Mouse (Mus musculus): ENCODE measurements around the gene Zc3h7b. TPM values are rescaled to one million over a fixed set of nuclear protein-coding genes. Genes with fewer than 3 reads are reported as not detected.

Gene Zc3h7b
- polyA plus RNA-seq, 1 experiment from 2014 or later, result 46.1 TPM

DNA sequence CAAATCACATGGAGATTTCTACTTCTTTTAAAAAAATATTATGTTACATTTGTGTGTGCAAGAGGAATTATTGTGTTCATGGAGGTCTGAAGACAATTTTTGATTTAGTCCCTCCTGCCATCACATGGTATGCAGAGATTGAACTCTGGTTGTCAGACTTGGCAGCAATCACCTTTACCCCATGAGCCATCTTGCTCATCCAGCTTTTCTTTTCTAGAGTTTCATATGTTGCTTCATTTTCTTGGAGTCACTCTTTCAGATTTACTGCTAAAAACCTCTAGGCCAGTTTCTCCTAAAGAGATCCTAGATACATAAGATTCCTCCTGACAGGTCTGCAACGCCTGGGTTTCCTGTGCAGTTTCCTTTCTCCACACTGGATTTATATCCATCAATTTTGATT, 64.7 kb downstream of the Zc3h7b start:
- WGBS, result 31% methylated on average over 1 of the region's 1 CpGs
- peak overlapping the region; percentile 56 for H3K9ac ChIP-seq
- DNase-seq (no peak), ATAC-seq (ENCODE audit: insufficient read depth) (no peak)
- H3K36me3 ChIP-seq (ENCODE audit: insufficient read depth), result no peaks in the 10 kb centered on the region
- peak overlapping the region; percentile 87 for H3K4me2 ChIP-seq
- peaks cover 17% of the 10 kb centered on the region for H3K4me1 ChIP-seq (ENCODE audit: insufficient read depth)
- H3K9me3 ChIP-seq (ENCODE audit: low read depth, low read length), result no peaks in the 10 kb centered on the region
- H3K4me3 ChIP-seq (ENCODE audit: low read depth, low read length), result peak overlapping the region; percentile 69
- TF ChIP-seq CTCF (IDR thresholded peaks at IDR 0.05; ENCODE audit: low read depth), result no peak
- H3K27me3 ChIP-seq (ENCODE audit: insufficient read depth, low read length), result no peaks in the 10 kb centered on the region
- peak overlapping the region; percentile 95 for H3K27ac ChIP-seq (ENCODE audit: low read depth)

DNA sequence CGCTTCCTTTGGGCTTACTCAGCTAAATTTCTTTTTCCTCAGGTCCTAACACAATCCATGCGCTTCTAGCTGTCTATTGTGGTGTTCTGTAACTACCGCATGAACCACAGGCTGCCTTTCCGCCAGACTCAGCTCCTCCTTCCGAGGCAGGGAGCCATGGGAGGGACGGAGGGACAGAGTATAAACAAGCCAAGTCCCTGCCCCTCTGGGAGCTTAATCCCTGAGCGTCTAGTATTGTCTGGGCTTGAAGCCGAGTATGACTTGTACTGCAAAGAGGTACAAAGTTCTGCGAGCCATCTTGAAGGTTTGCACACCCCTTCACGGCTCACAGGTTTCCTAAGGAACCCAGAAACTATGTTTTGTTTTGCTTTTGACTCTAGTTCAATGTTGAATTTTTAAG, 65.3 kb downstream of the Zc3h7b start:
- Histone ChIP-seq H3K4me3 (ENCODE audit: low read depth, low read length) (peak overlapping the region; percentile 69), H3K27me3 (ENCODE audit: insufficient read depth, low read length) (no peaks in the 10 kb centered on the region), H3K27ac (ENCODE audit: low read depth) (peak overlapping the region; percentile 95), H3K4me1 (ENCODE audit: insufficient read depth) (peaks cover 17% of the 10 kb centered on the region), H3K36me3 (ENCODE audit: insufficient read depth) (peaks cover 4% of the 10 kb centered on the region; the same call in 1 of the 2 replicates), H3K9me3 (ENCODE audit: low read depth, low read length) (no peaks in the 10 kb centered on the region), H3K9ac (peak overlapping the region; percentile 56), H3K4me2 (peak overlapping the region; percentile 87)
- peak; percentile 47 for ATAC-seq (ENCODE audit: insufficient read depth)
- peak; percentile 91 for DNase-seq
- WGBS, result 1% methylated on average over 10 of the region's 10 CpGs
- no peak for TF ChIP-seq CTCF (IDR thresholded peaks at IDR 0.05; ENCODE audit: low read depth)

DNA sequence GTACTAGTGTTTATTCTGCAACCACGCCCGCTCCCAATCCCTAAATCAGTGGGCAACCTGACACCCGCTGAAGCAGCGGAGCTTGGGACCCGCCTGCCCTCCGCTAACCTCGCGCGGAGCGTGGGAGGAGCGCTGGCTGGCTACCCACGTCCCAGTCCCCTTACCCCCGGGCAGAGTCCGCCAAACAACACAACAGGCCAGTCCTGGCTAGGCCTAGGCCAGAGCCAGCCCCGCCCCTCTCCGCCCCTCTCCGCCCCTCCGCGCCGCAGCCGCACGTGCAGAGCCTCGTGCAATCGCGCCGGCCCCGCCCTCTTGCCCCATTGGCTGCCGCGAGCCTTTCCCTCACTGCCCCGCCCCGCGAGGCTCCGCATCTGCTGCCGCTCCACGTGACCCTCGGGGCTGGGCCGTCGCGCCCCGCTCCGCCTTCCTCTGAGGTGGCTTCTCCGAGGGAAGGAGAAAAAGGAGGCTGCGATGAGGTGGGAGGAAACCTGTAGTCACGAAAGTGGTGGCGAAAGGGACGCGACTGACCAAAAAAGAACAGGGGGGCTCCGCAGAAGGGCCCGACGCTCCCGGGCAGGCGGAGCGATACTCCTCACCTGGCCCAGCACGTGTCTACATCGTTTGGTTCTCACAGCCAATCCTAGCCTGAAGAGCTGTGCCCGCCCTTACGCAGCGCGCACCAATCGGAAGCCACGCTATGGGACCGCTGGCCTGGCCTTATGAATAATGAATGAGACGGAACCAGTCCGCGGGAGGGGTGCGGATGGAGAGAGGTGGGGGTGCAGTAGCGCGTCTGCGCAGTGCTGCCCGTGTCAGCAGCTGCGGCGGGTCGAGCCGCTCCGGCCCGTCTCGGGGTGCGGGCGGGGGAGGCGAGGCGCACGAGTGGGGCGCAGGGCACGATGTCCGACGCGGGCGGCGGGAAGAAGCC, 66.1 kb downstream of the Zc3h7b start:
- Histone ChIP-seq H3K9me3 (ENCODE audit: low read depth, low read length) (no peaks in the 10 kb centered on the region), H3K36me3 (ENCODE audit: insufficient read depth) (peaks cover 12% of the 10 kb centered on the region), H3K4me3 (ENCODE audit: low read depth, low read length) (peak overlapping the region; percentile 69), H3K9ac (peak overlapping the region; percentile 66), H3K4me1 (ENCODE audit: insufficient read depth) (peaks cover 14% of the 10 kb centered on the region), H3K4me2 (peak overlapping the region; percentile 87), H3K27ac (ENCODE audit: low read depth) (peak overlapping the region; percentile 95), H3K27me3 (ENCODE audit: insufficient read depth, low read length) (no peaks in the 10 kb centered on the region)
- whole genome bisulfite sequencing, result under 1% methylated on average over 82 of the region's 89 CpGs
- TF ChIP-seq CTCF (IDR thresholded peaks at IDR 0.05; ENCODE audit: low read depth), result no peak
- ATAC-seq (ENCODE audit: insufficient read depth), result peak; percentile 98
- peak; percentile 99 for DNase-seq

DNA sequence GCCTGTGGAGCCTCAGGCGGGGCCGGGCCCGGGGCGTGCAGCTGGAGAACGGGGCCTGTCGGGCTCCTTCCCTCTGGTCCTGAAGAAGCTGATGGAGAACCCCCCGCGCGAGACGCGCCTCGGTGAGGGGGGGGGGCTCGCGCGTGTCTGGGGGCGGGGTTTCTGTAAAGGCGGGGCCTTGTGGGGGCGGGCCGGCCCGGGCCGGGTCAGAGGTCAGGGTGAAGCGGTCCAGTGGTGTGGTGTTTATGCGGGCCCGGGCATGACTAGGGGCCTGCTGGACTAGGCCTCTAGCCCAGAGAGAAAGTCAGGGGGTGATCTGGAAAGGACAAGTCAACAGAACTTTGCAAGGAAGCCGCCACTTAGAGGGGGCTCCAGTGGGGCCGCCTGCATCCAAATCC, 66.7 kb downstream of the Zc3h7b start:
- peak; percentile 5; the same call in 1 of the 2 replicates for ATAC-seq (ENCODE audit: insufficient read depth)
- DNase-seq, result peak; percentile 65

DNA sequence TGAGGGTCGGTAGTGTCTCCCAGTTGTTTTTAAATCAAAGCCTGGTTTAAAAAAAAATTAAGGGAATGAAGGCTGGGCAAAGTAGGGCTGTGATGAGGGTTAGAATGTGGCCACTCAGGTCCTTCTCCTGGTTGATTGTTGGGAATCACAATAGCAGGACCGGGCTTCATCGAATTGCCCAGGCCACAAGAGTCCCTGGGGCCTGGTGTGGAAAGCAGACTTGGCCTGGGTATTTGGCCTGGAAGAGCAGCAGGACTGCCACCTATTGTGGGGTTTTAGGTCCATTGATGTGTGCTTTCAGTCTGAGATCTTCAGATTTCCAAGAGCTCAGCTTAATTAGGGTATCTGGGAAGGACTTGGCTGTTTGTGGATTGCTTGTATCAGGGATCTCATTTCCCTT, 67.4 kb downstream of the Zc3h7b start:
- Histone ChIP-seq H3K9ac (peak overlapping the region; percentile 66), H3K4me2 (peak overlapping the region; percentile 87), H3K4me3 (ENCODE audit: low read depth, low read length) (peak overlapping the region; percentile 69), H3K27me3 (ENCODE audit: insufficient read depth, low read length) (no peaks in the 10 kb centered on the region), H3K27ac (ENCODE audit: low read depth) (no peak overlapping the region), H3K4me1 (ENCODE audit: insufficient read depth) (peaks cover 9% of the 10 kb centered on the region), H3K9me3 (ENCODE audit: low read depth, low read length) (no peaks in the 10 kb centered on the region), H3K36me3 (ENCODE audit: insufficient read depth) (peaks cover 26% of the 10 kb centered on the region)
- 37% methylated on average over 3 of the region's 3 CpGs for WGBS
- no peak for TF ChIP-seq CTCF (IDR thresholded peaks at IDR 0.05; ENCODE audit: low read depth)
- ATAC-seq (ENCODE audit: insufficient read depth), result no peak
- no peak for DNase-seq

More for the DNA sequence above, 66.7 kb downstream of the Zc3h7b start:
- Histone ChIP-seq H3K4me2 (peak overlapping the region; percentile 87), H3K9me3 (ENCODE audit: low read depth, low read length) (no peaks in the 10 kb centered on the region), H3K27ac (ENCODE audit: low read depth) (peak overlapping the region; percentile 71; the same call in 1 of the 2 replicates), H3K27me3 (ENCODE audit: insufficient read depth, low read length) (no peaks in the 10 kb centered on the region), H3K9ac (peak overlapping the region; percentile 66), H3K36me3 (ENCODE audit: insufficient read depth) (peaks cover 19% of the 10 kb centered on the region), H3K4me3 (ENCODE audit: low read depth, low read length) (peak overlapping the region; percentile 69), H3K4me1 (ENCODE audit: insufficient read depth) (peaks cover 10% of the 10 kb centered on the region)
- no peak for TF ChIP-seq CTCF (IDR thresholded peaks at IDR 0.05; ENCODE audit: low read depth)
- WGBS, result 4% methylated on average over 16 of the region's 26 CpGs

DNA sequence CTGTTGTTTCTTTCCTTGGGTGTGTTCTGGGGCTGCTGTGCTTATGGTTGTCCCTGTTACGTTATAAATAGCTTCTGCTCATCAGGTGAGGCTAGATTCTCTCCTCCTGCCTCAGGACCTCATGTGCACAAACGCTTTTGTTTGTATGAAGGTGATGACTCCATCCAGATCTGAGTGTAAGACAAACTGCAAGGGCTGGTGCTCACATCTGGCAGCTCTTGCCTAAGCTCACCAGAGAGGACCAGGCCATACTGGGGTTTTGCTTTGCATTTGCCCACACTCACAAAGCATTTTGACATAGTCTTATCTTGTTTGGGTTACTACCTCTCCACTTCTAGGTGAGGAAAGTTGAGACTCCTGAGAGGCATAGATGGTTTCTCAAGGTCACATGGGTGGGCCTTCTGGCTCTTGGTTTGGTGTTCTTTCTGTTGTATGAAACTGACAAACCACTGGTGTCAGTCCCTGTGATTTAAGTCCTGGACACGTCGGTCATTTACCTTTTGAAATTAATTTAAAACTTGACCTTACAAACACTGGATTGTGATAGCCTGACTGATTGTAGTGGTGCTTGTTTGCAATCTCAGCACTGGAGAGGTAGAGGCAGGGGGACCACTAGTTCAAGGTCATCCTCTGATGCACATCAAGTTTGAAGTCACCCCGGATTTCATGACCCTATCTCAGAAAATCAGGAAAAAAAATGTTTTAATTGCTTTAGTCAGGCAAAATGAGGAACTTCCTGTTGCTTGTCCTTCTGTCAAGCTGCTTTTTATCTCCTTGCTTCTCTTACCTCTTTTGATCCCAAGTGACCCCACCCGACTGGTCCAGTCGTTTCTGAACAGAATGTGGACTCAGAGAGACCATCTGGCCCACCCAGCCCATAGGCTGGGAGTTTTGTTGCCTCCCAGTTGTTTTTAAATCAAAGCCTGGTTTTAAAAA, 68.1 kb downstream of the Zc3h7b start:
- 64% methylated on average over 7 of the region's 7 CpGs for WGBS
- Histone ChIP-seq H3K4me2 (peak overlapping the region; percentile 87), H3K36me3 (ENCODE audit: insufficient read depth) (peaks cover 32% of the 10 kb centered on the region), H3K9ac (no peak overlapping the region; the same call in 1 of the 2 replicates), H3K27me3 (ENCODE audit: insufficient read depth, low read length) (no peaks in the 10 kb centered on the region), H3K4me1 (ENCODE audit: insufficient read depth) (peaks cover 9% of the 10 kb centered on the region), H3K4me3 (ENCODE audit: low read depth, low read length) (no peak overlapping the region), H3K9me3 (ENCODE audit: low read depth, low read length) (no peaks in the 10 kb centered on the region), H3K27ac (ENCODE audit: low read depth) (no peak overlapping the region)
- DNase-seq (no peak), ATAC-seq (ENCODE audit: insufficient read depth) (no peak)
- TF ChIP-seq CTCF (IDR thresholded peaks at IDR 0.05; ENCODE audit: low read depth), result no peak
